Mouse (Mus musculus) urinary bladder, postnatal 4 days (tissue): Measurements from ENCODE around the gene Btbd7.
A peak's percentile ranks its signal among the peaks of the same experiment; 100 is the strongest.

Experiments used
- DNase-seq, 2 experiments: peaks; one replicate each; pipeline ENCODE4 v3.0.0; 2021 to 2022; ENCODE audit warnings: low spot score in 2 of 2

Gene Btbd7

DNA sequence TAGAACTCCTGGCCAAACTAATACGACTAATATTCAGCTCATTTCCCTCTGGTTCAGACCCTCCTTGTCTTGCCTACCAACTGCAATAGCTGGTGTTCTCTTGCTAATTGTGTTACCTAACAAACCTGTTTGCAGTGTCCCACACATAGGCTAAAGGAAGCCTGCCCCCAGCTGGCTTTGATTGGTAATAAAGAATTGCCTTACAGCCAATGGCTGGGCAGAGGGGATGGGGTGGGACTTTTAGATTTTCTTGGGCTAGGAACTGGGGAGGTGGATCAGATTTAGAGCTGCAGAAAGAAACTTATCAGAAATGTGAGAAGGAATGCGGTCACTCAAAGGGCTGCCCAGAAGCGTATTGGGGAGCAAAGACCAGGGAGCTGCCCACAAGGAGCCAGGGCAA is 98.8 kb downstream of the Btbd7 start:
- DNase-seq: no peak

GRCm38 (mm10) chr12:102778151-102778550 is 100.1 kb downstream of the Btbd7 start:
- DNase-seq: no peak

DNA sequence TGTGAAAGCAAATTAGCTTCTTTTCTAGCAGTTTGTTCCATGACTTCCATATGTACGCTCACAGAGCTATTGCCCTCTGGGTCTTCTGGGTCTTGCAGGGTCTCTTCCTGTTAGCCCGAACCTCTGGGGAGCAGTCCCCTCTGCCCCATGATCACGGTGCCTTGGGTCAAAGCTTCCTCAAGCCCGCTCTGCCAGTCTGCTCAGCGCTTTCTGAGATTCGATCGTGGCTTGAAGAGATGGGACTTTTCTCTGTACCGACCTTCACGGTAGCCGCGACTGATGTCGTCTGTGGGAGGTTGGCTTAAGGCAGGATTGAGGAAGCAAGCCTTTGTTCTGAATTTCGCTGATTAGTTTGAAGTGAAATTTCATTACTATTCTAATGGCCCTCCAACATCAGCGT is 102.2 kb downstream of the Btbd7 start:
- no peak for DNase-seq

GRCm38 (mm10) chr12:102772676-102773075 is 105.6 kb downstream of the Btbd7 start:
- no peak for DNase-seq

- no peak for DNase-seq
These were observed 106.7 kb downstream of the Btbd7 start for GRCm38 (mm10) chr12:102771601-102772000.

GRCm38 (mm10) chr12:102769000-102769399 is 109.3 kb downstream of the Btbd7 start:
- DNase-seq: no peak

DNA sequence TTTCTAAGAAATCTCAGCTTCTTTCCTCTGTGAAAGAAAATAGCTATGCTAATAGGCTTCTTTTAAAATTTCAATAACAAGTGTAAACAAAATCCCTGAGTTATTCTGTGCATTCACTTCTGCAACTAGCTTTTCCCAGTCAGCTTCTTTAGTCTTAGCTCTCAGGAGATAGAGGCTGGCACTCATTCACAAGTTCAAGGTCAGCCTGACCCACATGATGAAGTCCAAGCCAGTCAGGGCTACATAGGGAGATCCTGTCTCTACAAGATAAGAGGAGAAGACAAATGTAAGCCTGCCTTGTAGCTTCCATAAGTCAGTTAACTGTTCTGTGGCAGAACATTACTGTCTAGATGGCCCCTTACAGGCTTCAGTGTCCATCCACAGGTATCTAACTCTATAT is 114.6 kb downstream of the Btbd7 start:
- DNase-seq: no peak

DNA sequence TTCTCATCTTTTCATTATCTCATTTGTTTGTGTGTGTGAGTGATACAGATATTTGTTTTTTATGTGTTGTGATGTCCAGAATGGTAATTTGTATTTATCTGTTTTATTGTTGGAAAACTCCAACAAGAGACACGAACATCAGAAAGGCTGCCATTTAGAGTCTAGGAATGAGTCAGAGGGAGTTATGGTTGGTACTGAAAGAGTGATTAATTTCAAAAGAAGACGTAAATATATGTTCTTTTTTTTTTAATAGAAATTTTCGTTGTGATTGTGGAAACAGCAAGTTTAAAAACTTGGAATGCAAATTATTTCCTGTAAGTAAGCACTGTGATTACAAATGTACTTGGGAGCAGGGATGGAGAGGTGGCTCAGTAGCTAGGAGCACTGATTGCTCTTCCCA is 116.6 kb downstream of the Btbd7 start:
- DNase-seq: no peak

DNA sequence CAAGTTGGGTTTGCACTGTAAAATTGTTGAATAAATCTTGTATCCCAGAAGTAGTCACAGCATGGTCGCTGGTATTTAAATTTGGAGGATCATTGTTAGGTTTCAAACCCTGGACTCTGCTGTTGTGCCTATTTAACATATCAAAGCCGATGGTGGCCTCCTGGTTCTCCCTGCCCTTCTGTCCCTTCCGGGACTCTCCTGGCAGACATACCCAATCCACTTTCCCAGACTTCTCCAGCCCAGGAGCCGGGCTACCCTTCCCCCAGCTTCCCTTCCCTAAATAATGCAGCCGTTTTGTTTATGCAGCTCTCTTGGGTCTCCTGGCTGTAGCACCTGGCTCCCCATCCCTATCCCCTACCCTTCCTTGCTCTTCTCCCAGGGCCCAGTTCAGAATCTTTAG is 119.3 kb downstream of the Btbd7 start:
- no peak for DNase-seq

DNA sequence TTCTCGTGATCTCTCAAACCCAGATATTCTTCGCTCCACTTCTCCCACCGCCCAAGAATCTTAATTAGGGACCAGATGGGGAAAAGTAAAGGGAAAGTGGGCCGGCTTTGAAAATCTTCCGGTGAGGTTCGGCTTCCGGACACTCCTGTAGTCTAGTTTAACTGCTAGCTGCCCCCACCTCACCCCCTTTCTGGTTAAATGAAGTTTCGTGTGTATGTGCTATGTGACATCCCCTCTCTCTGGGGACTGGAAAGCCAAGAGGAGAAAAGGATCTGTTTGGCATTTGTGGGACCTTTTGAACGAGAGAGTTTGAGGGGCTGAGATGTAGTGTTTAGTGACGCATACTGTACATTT is 119.9 kb downstream of the Btbd7 start, which contains the start of gene Gm20604:
Gm20604 (minus strand) TSS at position 270 of the 354 bp plus-strand sequence.
- no peak for DNase-seq

- DNase-seq: peak; percentile 93 to 96
These were observed 120.4 kb downstream of the Btbd7 start, which contains the start of the genes Gm28051, Gon7 and Ubr7 for GRCm38 (mm10) chr12:102757689-102758402. Gene Gm28051 (minus strand): TSS chr12:102757765. Gene Gon7 (minus strand): TSS chr12:102757803. Gene Ubr7 (plus strand): TSS chr12:102757967.

- no peak for DNase-seq
These were observed 121.1 kb downstream of the Btbd7 start for GRCm38 (mm10) chr12:102757055-102757688.

GRCm38 (mm10) chr12:102756304-102756703 is 122.0 kb downstream of the Btbd7 start:
- DNase-seq: no peak

DNA sequence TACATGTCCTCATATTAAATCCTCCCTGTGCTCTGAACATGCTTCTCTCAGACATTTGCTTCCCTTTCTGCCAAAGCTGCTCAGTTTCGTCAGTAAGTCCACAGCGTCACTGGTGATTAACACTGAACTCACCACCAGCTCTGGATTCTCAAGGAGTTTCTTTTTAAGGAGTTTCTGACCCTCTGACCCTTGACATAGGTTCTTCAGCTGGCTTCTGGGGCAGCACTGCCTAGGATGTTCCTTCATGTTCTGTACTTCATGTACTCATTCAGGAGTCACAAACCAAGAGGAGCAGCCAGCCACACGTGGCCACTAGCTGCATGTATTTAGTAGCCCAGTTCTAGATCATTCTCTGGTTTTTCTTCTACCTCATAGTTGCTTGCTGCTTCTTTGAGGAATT is 130.0 kb downstream of the Btbd7 start:
- no peak for DNase-seq

GRCm38 (mm10) chr12:102744839-102745238 is 133.4 kb downstream of the Btbd7 start:
- DNase-seq: no peak

DNA sequence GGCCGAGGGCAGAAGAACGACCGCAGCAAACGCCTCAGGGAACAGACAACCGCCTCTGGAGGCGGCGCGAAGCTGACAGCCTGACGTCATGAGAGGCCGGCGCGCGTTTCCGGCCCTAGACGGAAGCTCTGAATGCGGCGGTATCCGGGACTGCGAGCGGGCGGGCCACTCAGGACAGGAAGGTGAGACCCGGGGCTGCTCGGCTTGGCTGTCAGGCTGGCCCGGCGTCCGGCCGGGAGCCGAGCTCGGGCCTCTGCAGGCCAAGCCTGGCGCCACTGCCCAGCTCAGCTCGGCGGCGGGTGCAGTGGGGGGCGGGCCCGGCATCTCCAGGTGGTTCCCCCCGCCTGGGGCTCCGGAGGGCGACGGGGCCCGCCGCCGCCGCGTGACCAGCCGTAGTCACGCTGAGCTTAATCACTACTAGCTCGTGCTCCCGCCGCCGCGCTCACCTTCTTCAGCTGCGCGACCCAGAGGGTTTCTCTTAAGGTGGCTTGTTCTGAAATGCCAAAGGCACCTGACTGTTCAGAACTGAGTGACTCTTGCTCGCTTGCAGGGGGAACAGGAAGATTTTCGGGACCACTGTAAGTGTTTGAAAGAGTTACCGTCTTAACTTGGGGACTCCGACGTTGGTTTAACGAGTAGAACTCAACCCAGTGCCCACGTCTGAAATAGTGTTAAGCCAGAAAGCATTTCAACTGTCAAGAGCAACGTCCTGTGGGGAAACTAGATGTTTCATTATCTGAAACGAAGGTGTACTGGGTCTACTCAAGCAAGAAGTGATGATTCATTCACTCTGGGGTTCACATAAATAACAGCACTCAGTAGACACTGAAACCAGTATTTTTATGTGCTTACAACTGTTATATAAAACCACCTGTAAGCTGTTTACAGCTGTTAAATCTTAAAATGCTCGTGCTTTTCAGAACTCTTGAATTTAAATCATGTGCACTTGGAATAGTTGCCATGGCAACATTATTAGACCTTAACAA is 134.4 kb downstream of the Btbd7 start, which contains the start of the genes Moap1 and Tmem251:
Moap1 (minus strand) TSS at position 73 of the 986 bp plus-strand sequence.
Tmem251 (plus strand) TSS at position 174 of the 986 bp plus-strand sequence.
- DNase-seq: peak; percentile 79 to 91

- DNase-seq: no peak
These were observed 135.2 kb downstream of the Btbd7 start for GRCm38 (mm10) chr12:102743036-102743588.

DNA sequence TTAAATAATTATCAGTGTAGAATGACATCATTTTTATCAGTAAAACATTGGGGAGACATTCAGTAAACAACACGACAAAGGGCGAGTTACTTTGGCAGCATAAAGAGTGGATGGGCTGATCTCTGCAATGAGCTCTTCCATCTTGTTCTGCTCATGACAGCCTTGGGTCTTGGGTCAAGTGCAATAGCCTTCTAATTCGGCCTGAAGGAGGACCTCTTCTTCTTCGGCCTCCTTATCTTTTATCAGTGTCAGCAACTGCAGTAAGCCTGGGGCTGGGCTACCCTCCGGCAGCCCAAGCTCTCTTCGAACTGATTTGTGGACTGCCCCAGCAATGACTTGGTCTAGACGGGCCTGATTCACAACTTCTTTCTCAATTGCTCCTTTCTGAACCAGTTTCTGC is 136.2 kb downstream of the Btbd7 start:
- DNase-seq: no peak

- no peak for DNase-seq
These were observed 138.0 kb downstream of the Btbd7 start for GRCm38 (mm10) chr12:102740285-102740684.

DNA sequence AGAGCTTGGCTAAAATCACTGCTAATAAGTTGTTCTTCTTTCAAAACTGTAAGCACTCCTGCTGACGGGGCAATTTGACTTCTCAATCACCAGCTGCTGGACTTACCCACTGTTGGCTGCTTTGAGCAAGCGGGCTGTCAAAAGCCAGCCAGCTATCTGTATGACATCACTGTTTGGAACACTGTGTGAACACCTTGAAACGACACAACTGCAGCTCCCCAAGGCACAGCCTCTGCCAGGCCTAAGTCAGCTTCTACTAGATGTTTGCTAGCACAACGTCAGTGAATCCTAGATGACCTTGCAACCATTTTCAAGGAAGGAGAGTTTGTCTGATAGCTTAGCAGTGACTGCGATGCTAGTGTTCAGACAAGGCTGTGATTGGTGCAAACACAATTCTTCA is 139.2 kb downstream of the Btbd7 start:
- DNase-seq: no peak

GRCm38 (mm10) chr12:102733381-102733780 is 144.9 kb downstream of the Btbd7 start:
- peak in 1 of 2 experiments; percentile 69 for DNase-seq
